Mouse (Mus musculus) C2C12 (cell line): ENCODE results near the gene Asic2.

Experiments
- CTCF ChIP-seq: IDR thresholded peaks from one replicate; pipeline ENCODE4 v1.5.1; 2011; ENCODE audit not compliant: control insufficient read depth, insufficient read depth, insufficient read length
- FOSL1 ChIP-seq: IDR thresholded peaks from one replicate; pipeline ENCODE4 v1.8.0; 2011; ENCODE audit warnings: mild to moderate bottlenecking, low read length; ENCODE audit not compliant: poor library complexity, insufficient read depth, severe bottlenecking
- MAX ChIP-seq: IDR thresholded peaks from one replicate; pipeline ENCODE4 v1.6.1; 2011; ENCODE audit warnings: mild to moderate bottlenecking, control low read depth
- MYOG ChIP-seq: IDR thresholded peaks from one replicate; pipeline ENCODE4 v1.6.1; 2011; ENCODE audit not compliant: control insufficient read depth, insufficient read length; ENCODE audit errors: extremely low read depth
- USF1 ChIP-seq: IDR thresholded peaks from one replicate; pipeline ENCODE4 v1.6.1; 2011; ENCODE audit warnings: low read depth, mild to moderate bottlenecking, control low read depth, moderate library complexity

- peak; percentile 12 for TF ChIP-seq CTCF
- TF ChIP-seq MYOG: no peak
- no peak for TF ChIP-seq USF1
- no peak for TF ChIP-seq MAX
- TF ChIP-seq FOSL1: no peak
Measured at GRCm38 (mm10) chr11:81462199-81462598, 506.1 kb downstream of the Asic2 start.
